Mouse (Mus musculus): Measurements from ENCODE around the gene Yrdc.

- no peak for TF ChIP-seq CTCF (IDR thresholded peaks at IDR 0.05; ENCODE audit: borderline replicate concordance, control insufficient read depth, extremely low read depth, insufficient read depth, low read length, poor library complexity)
- no peak for TF ChIP-seq POLR2A (IDR thresholded peaks at IDR 0.05; ENCODE audit: control insufficient read depth, extremely low read depth, insufficient read depth, low read length, poor library complexity)
Measured at GRCm38 (mm10) chr4:124809136-124809883, 41.2 kb upstream of the Yrdc start.
